Mouse (Mus musculus): Measurements from ENCODE around the gene Pik3ap1. TPM values are rescaled to one million over a fixed set of nuclear protein-coding genes. Genes with fewer than 3 reads are reported as not detected.

The Pik3ap1 gene
- polyA plus RNA-seq, 1 experiment from 2014 or later: 2.8 TPM

GRCm38 (mm10) chr19:41366192-41366853 lies 18.6 kb downstream of the Pik3ap1 start:
- Histone ChIP-seq H3K27me3 (no peaks in the 10 kb centered on the region), H3K4me3 (no peak overlapping the region), H3K9me3 (no peaks in the 10 kb centered on the region), H3K4me2 (no peak overlapping the region), H3K9ac (no peak overlapping the region), H3K36me3 (no peaks in the 10 kb centered on the region), H3K4me1 (no peaks in the 10 kb centered on the region), H3K27ac (no peak overlapping the region)
- ATAC-seq (ENCODE audit: borderline replicate concordance, extremely low read depth, low FRiP score, low TSS enrichment): no peak
- WGBS: 73% methylated on average over 16 of the region's 16 CpGs

GRCm38 (mm10) chr19:41365570-41365969 lies 19.3 kb downstream of the Pik3ap1 start:
- Histone ChIP-seq H3K9ac (no peak overlapping the region), H3K27me3 (no peaks in the 10 kb centered on the region), H3K4me2 (no peak overlapping the region), H3K9me3 (no peaks in the 10 kb centered on the region), H3K4me1 (no peaks in the 10 kb centered on the region), H3K27ac (no peak overlapping the region), H3K4me3 (no peak overlapping the region), H3K36me3 (no peaks in the 10 kb centered on the region)
- WGBS: 85% methylated on average over 5 of the region's 5 CpGs
- ATAC-seq (ENCODE audit: borderline replicate concordance, extremely low read depth, low FRiP score, low TSS enrichment): no peak

- H3K9me3 ChIP-seq: no peaks in the 10 kb centered on the region
- H3K27me3 ChIP-seq: no peaks in the 10 kb centered on the region
- no peak overlapping the region for H3K9ac ChIP-seq
- ATAC-seq (ENCODE audit: borderline replicate concordance, extremely low read depth, low FRiP score, low TSS enrichment): no peak
- no peaks in the 10 kb centered on the region for H3K4me1 ChIP-seq
- H3K36me3 ChIP-seq: no peaks in the 10 kb centered on the region
- no peak overlapping the region for H3K4me3 ChIP-seq
- H3K27ac ChIP-seq: no peak overlapping the region
- 73% methylated on average over 3 of the region's 3 CpGs for WGBS
- H3K4me2 ChIP-seq: no peak overlapping the region
These were observed 20.4 kb downstream of the Pik3ap1 start for GRCm38 (mm10) chr19:41364509-41364908.

GRCm38 (mm10) chr19:41362963-41363362 lies 21.9 kb downstream of the Pik3ap1 start:
- Histone ChIP-seq H3K36me3 (no peaks in the 10 kb centered on the region), H3K27me3 (no peaks in the 10 kb centered on the region), H3K4me1 (no peaks in the 10 kb centered on the region), H3K4me2 (no peak overlapping the region), H3K9me3 (no peaks in the 10 kb centered on the region), H3K9ac (no peak overlapping the region), H3K27ac (no peak overlapping the region), H3K4me3 (no peak overlapping the region)
- ATAC-seq (ENCODE audit: borderline replicate concordance, extremely low read depth, low FRiP score, low TSS enrichment): no peak
- WGBS: 73% methylated on average over 2 of the region's 2 CpGs

GRCm38 (mm10) chr19:41360459-41360858 lies 24.4 kb downstream of the Pik3ap1 start:
- H3K27me3 ChIP-seq: no peaks in the 10 kb centered on the region
- no peaks in the 10 kb centered on the region for H3K9me3 ChIP-seq
- no peak for ATAC-seq (ENCODE audit: borderline replicate concordance, extremely low read depth, low FRiP score, low TSS enrichment)
- no peak overlapping the region for H3K9ac ChIP-seq
- WGBS: 3% methylated on average over 2 of the region's 2 CpGs
- H3K4me1 ChIP-seq: no peaks in the 10 kb centered on the region
- H3K4me3 ChIP-seq: no peak overlapping the region
- no peaks in the 10 kb centered on the region for H3K36me3 ChIP-seq
- no peak overlapping the region for H3K27ac ChIP-seq
- H3K4me2 ChIP-seq: no peak overlapping the region

- Histone ChIP-seq H3K27ac (no peak overlapping the region), H3K36me3 (no peaks in the 10 kb centered on the region), H3K4me1 (no peaks in the 10 kb centered on the region), H3K4me3 (no peak overlapping the region), H3K27me3 (no peaks in the 10 kb centered on the region), H3K9me3 (no peaks in the 10 kb centered on the region), H3K9ac (no peak overlapping the region), H3K4me2 (no peak overlapping the region)
- WGBS: 73% methylated on average over 17 of the region's 17 CpGs
- no peak for ATAC-seq (ENCODE audit: borderline replicate concordance, extremely low read depth, low FRiP score, low TSS enrichment)
These were observed 30.5 kb downstream of the Pik3ap1 start for GRCm38 (mm10) chr19:41354287-41354951.

GRCm38 (mm10) chr19:41349624-41350023 lies 35.3 kb downstream of the Pik3ap1 start:
- no peak for ATAC-seq (ENCODE audit: borderline replicate concordance, extremely low read depth, low FRiP score, low TSS enrichment)
- Histone ChIP-seq H3K9ac (no peak overlapping the region), H3K27me3 (no peaks in the 10 kb centered on the region), H3K4me3 (no peak overlapping the region), H3K36me3 (no peaks in the 10 kb centered on the region), H3K9me3 (no peaks in the 10 kb centered on the region), H3K4me1 (peaks cover 16% of the 10 kb centered on the region), H3K4me2 (no peak overlapping the region), H3K27ac (no peak overlapping the region)
- 71% methylated on average over 3 of the region's 3 CpGs for WGBS

- ATAC-seq (ENCODE audit: borderline replicate concordance, extremely low read depth, low FRiP score, low TSS enrichment): no peak
- Histone ChIP-seq H3K27ac (no peak overlapping the region), H3K4me1 (peaks cover 29% of the 10 kb centered on the region), H3K36me3 (no peaks in the 10 kb centered on the region), H3K9me3 (no peaks in the 10 kb centered on the region), H3K9ac (no peak overlapping the region), H3K4me2 (no peak overlapping the region), H3K4me3 (no peak overlapping the region), H3K27me3 (no peaks in the 10 kb centered on the region)
- 76% methylated on average over 3 of the region's 3 CpGs for WGBS
These were observed 36.7 kb downstream of the Pik3ap1 start for GRCm38 (mm10) chr19:41348161-41348560.

GRCm38 (mm10) chr19:41347326-41347725 lies 37.6 kb downstream of the Pik3ap1 start:
- no peak for ATAC-seq (ENCODE audit: borderline replicate concordance, extremely low read depth, low FRiP score, low TSS enrichment)
- H3K36me3 ChIP-seq: no peaks in the 10 kb centered on the region
- H3K4me1 ChIP-seq: peaks cover 29% of the 10 kb centered on the region
- no peak overlapping the region for H3K4me2 ChIP-seq
- H3K9me3 ChIP-seq: no peaks in the 10 kb centered on the region
- no peak overlapping the region for H3K4me3 ChIP-seq
- no peak overlapping the region for H3K27ac ChIP-seq
- no peak overlapping the region for H3K9ac ChIP-seq
- 53% methylated on average over 4 of the region's 4 CpGs for WGBS
- no peaks in the 10 kb centered on the region for H3K27me3 ChIP-seq

- ATAC-seq (ENCODE audit: borderline replicate concordance, extremely low read depth, low FRiP score, low TSS enrichment): no peak
- Histone ChIP-seq H3K9ac (no peak overlapping the region), H3K4me1 (peaks cover 29% of the 10 kb centered on the region), H3K9me3 (no peaks in the 10 kb centered on the region), H3K4me2 (no peak overlapping the region), H3K27ac (no peak overlapping the region), H3K36me3 (no peaks in the 10 kb centered on the region), H3K4me3 (no peak overlapping the region), H3K27me3 (no peaks in the 10 kb centered on the region)
- 55% methylated on average over 11 of the region's 11 CpGs for WGBS
These were observed 38.6 kb downstream of the Pik3ap1 start for GRCm38 (mm10) chr19:41346099-41346850.

GRCm38 (mm10) chr19:41345028-41345741 lies 39.7 kb downstream of the Pik3ap1 start:
- no peak overlapping the region for H3K9ac ChIP-seq
- WGBS: 39% methylated on average over 11 of the region's 11 CpGs

More at GRCm38 (mm10) chr19:41345028-41345741, 39.7 kb downstream of the Pik3ap1 start:
- Histone ChIP-seq H3K4me2 (peak overlapping the region; percentile 38), H3K36me3 (no peaks in the 10 kb centered on the region), H3K9me3 (no peaks in the 10 kb centered on the region), H3K27me3 (no peaks in the 10 kb centered on the region), H3K4me1 (peaks cover 29% of the 10 kb centered on the region), H3K4me3 (no peak overlapping the region), H3K27ac (peak overlapping the region; percentile 60)
- ATAC-seq (ENCODE audit: borderline replicate concordance, extremely low read depth, low FRiP score, low TSS enrichment): peak; percentile 39; the same call in 1 of the 2 replicates

Data from lung, embryonic 15.5 days (tissue).